Mouse (Mus musculus) neural tube, embryonic 12.5 days (tissue): ENCODE data around the gene Spi1. TPM values are rescaled to one million over a fixed set of nuclear protein-coding genes. Genes with fewer than 3 reads are reported as not detected.

Source experiments
- polyA plus RNA-seq: library from polyadenylated mRNA; unstranded; fragments of >200 nt; fragmentation: Nextera tagmentation; extraction: Ambion mirVana; gene quantifications from 2 replicates; pipeline ENCODE4 v1.2.1, GENCODE M21; 2016

Gene Spi1
- polyA plus RNA-seq, 1 experiment from 2014 or later: 4.6 TPM

Other genes with a start within 250 kb of the Spi1 start
- 216 and 237 TPM in 2 replicates for gene Mtch2, start 235.2 kb upstream of the Spi1 start, polyA plus RNA-seq
- 62.3 and 74.0 TPM in 2 replicates for gene C1qtnf4, start 196.5 kb upstream of the Spi1 start, polyA plus RNA-seq
- gene Kbtbd4, start 177.7 kb upstream of the Spi1 start, polyA plus RNA-seq: 46.8 and 48.2 TPM in 2 replicates
- 195 and 205 TPM in 2 replicates for gene Ndufs3, start 177.6 kb upstream of the Spi1 start, polyA plus RNA-seq
- 143 and 146 TPM in 2 replicates for gene Celf1, start 142.0 kb upstream of the Spi1 start, polyA plus RNA-seq
- gene Rapsn, start 46.8 kb upstream of the Spi1 start, polyA plus RNA-seq: 3.5 and 4.7 TPM in 2 replicates
- gene Psmc3, start 28.4 kb upstream of the Spi1 start, polyA plus RNA-seq: 281 and 296 TPM in 2 replicates
- 30.0 and 30.9 TPM in 2 replicates for gene Slc39a13, start 12.0 kb upstream of the Spi1 start, polyA plus RNA-seq
- gene Mybpc3, start 35.8 kb downstream of the Spi1 start, polyA plus RNA-seq: 0.30 and 0.80 TPM in 2 replicates
- gene Madd, start 101.4 kb downstream of the Spi1 start, polyA plus RNA-seq: 42.0 and 51.8 TPM in 2 replicates
- gene Nr1h3, start 120.4 kb downstream of the Spi1 start, polyA plus RNA-seq: 1.0 and 1.7 TPM in 2 replicates
- 35.3 and 39.8 TPM in 2 replicates for gene Acp2, start 120.5 kb downstream of the Spi1 start, polyA plus RNA-seq
- 7.5 and 9.3 TPM in 2 replicates for gene Ddb2, start 154.6 kb downstream of the Spi1 start, polyA plus RNA-seq
- 20.8 and 22.1 TPM in 2 replicates for gene Pacsin3, start 173.6 kb downstream of the Spi1 start, polyA plus RNA-seq
- 79.6 and 81.0 TPM in 2 replicates for gene Arfgap2, start 182.6 kb downstream of the Spi1 start, polyA plus RNA-seq